Mouse (Mus musculus): ENCODE results near the gene Trhr2. TPM values are rescaled to one million over a fixed set of nuclear protein-coding genes. Genes with fewer than 3 reads are reported as not detected.

The Trhr2 gene
- not detected in 2 replicates for polyA plus RNA-seq (2016; fragmentation: Nextera tagmentation; extraction: Ambion mirVana)

GRCm38 (mm10) chr8:122360696-122361416, at the start of gene Trhr2:
Gene Trhr2 (minus strand): TSS chr8:122360746.
- no peak within 1 kb of the TSS for H3K27ac ChIP-seq
- no peaks in the 10 kb centered on the region for H3K4me1 ChIP-seq
- 76% methylated on average over 7 of the region's 7 CpGs for WGBS (ENCODE audit: insufficient replicate concordance)
- H3K4me3 ChIP-seq, result no peak within 1 kb of the TSS
- H3K9me3 ChIP-seq (replicated peaks), result no peaks in the 10 kb centered on the region; the same call in 1 of the 2 replicates
- no peak for ATAC-seq
- H3K4me2 ChIP-seq, result no peak within 1 kb of the TSS
- no peak within 1 kb of the TSS for H3K9ac ChIP-seq
- H3K36me3 ChIP-seq, result no peaks in the 10 kb centered on the region
- H3K27me3 ChIP-seq (replicated peaks), result peaks cover 81% of the 10 kb centered on the region

- Histone ChIP-seq H3K4me3 (no peak overlapping the region), H3K27me3 (replicated peaks) (no peaks in the 10 kb centered on the region), H3K9ac (no peak overlapping the region), H3K36me3 (peaks cover 100% of the 10 kb centered on the region), H3K9me3 (replicated peaks) (no peaks in the 10 kb centered on the region), H3K27ac (no peak overlapping the region), H3K4me1 (peaks cover 24% of the 10 kb centered on the region), H3K4me2 (no peak overlapping the region)
- WGBS (ENCODE audit: insufficient replicate concordance), result 92% methylated on average over 7 of the region's 7 CpGs
- ATAC-seq, result no peak
These were observed 47.1 kb upstream of the Trhr2 start for GRCm38 (mm10) chr8:122407678-122408077.

- H3K36me3 ChIP-seq, result peaks cover 100% of the 10 kb centered on the region
- H3K4me1 ChIP-seq, result peaks cover 24% of the 10 kb centered on the region
- ATAC-seq, result peak; percentile 67
- no peaks in the 10 kb centered on the region for H3K9me3 ChIP-seq (replicated peaks)
- 33% methylated on average over 9 of the region's 9 CpGs for WGBS (ENCODE audit: insufficient replicate concordance)
- 0 out of 2 replicates have a peak overlapping the region, but pooled peaks have one; percentile 4 for H3K4me2 ChIP-seq
- H3K27ac ChIP-seq, result peak overlapping the region; percentile 45; the same call in 1 of the 2 replicates
- no peaks in the 10 kb centered on the region for H3K27me3 ChIP-seq (replicated peaks)
- no peak overlapping the region for H3K4me3 ChIP-seq
- 0 out of 2 replicates have a peak overlapping the region, but pooled peaks have one; percentile 1 for H3K9ac ChIP-seq
These were observed 44.7 kb upstream of the Trhr2 start for GRCm38 (mm10) chr8:122405146-122405805.

GRCm38 (mm10) chr8:122398186-122398585, 37.6 kb upstream of the Trhr2 start:
- Histone ChIP-seq H3K36me3 (peaks cover 95% of the 10 kb centered on the region), H3K4me2 (no peak overlapping the region), H3K4me1 (no peaks in the 10 kb centered on the region; the same call in 1 of the 2 replicates), H3K27ac (no peak overlapping the region), H3K9ac (no peak overlapping the region), H3K9me3 (replicated peaks) (no peaks in the 10 kb centered on the region), H3K4me3 (no peak overlapping the region), H3K27me3 (replicated peaks) (no peaks in the 10 kb centered on the region)
- ATAC-seq, result no peak
- 91% methylated on average over 9 of the region's 9 CpGs for WGBS (ENCODE audit: insufficient replicate concordance)

- Histone ChIP-seq H3K4me1 (no peaks in the 10 kb centered on the region), H3K36me3 (peaks cover 92% of the 10 kb centered on the region), H3K4me2 (no peak overlapping the region), H3K27ac (no peak overlapping the region), H3K9me3 (replicated peaks) (no peaks in the 10 kb centered on the region), H3K4me3 (no peak overlapping the region), H3K27me3 (replicated peaks) (no peaks in the 10 kb centered on the region), H3K9ac (no peak overlapping the region)
- WGBS (ENCODE audit: insufficient replicate concordance), result 90% methylated on average over 6 of the region's 6 CpGs
- no peak for ATAC-seq
These were observed 34.7 kb upstream of the Trhr2 start for GRCm38 (mm10) chr8:122395291-122395690.

DNA sequence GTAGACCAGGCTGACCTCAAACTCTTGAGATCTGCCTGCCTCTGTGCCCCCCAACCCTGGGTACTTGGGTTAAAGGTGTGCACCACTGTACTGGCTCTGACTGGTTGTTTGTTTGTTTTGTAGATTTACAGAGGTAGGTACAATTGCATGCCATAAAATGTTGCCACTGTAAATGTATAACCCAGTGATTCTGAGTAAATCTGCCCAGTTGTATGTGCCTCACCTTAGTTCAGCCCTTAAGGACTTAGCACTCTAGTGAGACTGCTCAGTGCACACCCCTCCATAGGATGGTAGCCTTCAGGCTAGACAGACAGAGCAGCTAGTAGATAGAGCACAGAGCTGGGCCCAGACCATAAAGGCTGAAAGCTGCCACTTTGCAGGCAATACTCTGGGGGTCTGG, 33.2 kb upstream of the Trhr2 start:
- no peak overlapping the region for H3K9ac ChIP-seq
- no peaks in the 10 kb centered on the region for H3K4me1 ChIP-seq
- no peak for ATAC-seq
- H3K9me3 ChIP-seq (replicated peaks), result peaks cover 3% of the 10 kb centered on the region; the same call in 1 of the 2 replicates
- H3K4me3 ChIP-seq, result no peak overlapping the region
- no peaks in the 10 kb centered on the region for H3K27me3 ChIP-seq (replicated peaks)
- H3K36me3 ChIP-seq, result peaks cover 92% of the 10 kb centered on the region
- H3K27ac ChIP-seq, result no peak overlapping the region
- H3K4me2 ChIP-seq, result no peak overlapping the region

DNA sequence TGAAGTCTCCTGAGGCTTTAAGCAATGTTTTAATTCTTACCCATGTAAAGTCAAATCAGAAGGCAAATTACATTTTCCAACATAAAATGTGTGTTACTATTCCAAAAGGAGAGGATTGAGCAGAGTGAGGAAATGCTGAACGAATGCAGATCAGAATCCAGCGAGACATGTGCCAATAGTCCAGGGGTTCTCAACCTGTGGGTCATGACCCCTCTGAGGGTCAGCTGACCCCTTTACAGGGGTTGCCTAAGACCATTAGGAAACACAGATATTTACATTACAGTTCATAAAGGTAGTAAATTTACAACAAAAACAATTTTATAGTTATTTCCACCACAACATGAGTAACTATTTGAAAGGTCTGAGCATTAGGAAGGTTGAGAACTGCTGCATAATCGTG, 30.2 kb upstream of the Trhr2 start:
- Histone ChIP-seq H3K9me3 (replicated peaks) (peaks cover 3% of the 10 kb centered on the region; the same call in 1 of the 2 replicates), H3K27ac (no peak overlapping the region), H3K4me2 (no peak overlapping the region), H3K36me3 (peaks cover 97% of the 10 kb centered on the region), H3K4me1 (no peaks in the 10 kb centered on the region), H3K9ac (no peak overlapping the region), H3K4me3 (no peak overlapping the region), H3K27me3 (replicated peaks) (no peaks in the 10 kb centered on the region)
- ATAC-seq, result no peak
- WGBS (ENCODE audit: insufficient replicate concordance), result 67% methylated on average over 3 of the region's 3 CpGs

DNA sequence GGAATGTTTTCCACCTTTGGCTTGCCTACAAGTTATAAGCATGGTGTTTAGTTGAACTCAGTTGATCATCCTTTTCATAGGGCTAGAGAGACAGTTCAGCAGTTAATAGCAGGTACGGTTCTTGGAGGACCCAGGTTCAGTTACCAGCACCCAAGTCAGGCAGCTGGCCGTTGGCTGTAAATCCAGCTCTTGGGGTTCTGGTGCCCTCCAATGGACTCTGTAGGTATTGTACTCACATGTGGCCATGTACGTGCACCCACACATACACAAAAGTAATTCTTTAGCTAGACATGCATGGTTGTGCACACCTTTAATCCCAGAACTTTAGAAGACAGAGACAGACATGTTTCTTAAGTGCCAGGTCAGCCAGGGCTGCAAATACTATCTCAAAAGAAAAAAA, 28.8 kb upstream of the Trhr2 start:
- peaks cover 3% of the 10 kb centered on the region; the same call in 1 of the 2 replicates for H3K9me3 ChIP-seq (replicated peaks)
- H3K4me2 ChIP-seq, result no peak overlapping the region
- 82% methylated on average over 3 of the region's 3 CpGs for WGBS (ENCODE audit: insufficient replicate concordance)
- H3K4me1 ChIP-seq, result peaks cover 4% of the 10 kb centered on the region; the same call in 1 of the 2 replicates
- peaks cover 98% of the 10 kb centered on the region for H3K36me3 ChIP-seq
- no peaks in the 10 kb centered on the region for H3K27me3 ChIP-seq (replicated peaks)
- H3K27ac ChIP-seq, result no peak overlapping the region
- H3K9ac ChIP-seq, result no peak overlapping the region
- no peak for ATAC-seq
- no peak overlapping the region for H3K4me3 ChIP-seq

GRCm38 (mm10) chr8:122383039-122383438, 22.5 kb upstream of the Trhr2 start:
- no peak for ATAC-seq
- 77% methylated on average over 4 of the region's 4 CpGs for WGBS (ENCODE audit: insufficient replicate concordance)

DNA sequence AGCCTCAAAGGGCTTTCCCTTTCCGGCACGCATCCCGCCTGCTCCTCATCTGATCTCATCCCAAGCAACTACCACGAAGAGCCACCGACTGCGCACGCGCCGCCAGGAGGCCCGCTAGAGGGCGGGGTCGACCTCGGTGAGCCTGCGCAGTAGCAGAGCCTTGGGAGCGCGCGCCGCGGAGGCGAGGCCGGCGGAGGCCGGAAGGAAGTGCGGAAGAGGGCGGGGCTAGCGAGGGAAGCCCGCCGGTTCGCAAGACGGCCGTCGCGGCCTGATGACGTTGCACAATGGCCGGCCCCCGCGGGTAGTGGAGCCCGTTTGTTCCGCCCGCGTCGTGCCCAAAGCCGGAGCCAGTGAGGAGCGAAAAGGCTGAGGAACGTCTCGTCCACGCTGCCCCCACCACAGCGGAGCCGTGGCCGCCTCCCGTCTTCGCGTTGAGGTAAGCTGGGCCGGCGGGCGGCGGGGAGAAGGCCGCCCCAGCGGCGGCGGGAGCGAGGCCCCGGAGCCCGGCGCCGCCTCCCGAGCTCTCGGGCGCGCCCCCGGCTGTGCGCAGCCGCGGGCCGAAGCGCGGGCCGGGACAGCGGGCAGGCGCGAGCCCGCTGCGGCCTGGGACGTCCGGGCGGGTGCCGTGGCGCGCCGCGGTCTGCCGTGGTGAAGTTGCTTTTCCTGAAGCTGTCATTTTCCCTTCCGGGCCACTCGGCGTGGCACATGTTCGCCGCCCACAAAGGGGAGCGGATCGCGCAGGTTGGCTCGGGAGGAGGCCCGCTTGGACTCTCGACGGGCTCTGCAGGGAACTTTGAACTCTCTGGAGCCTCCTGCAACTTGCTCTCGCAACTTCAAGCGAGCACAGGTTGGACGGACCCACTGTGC, 16.1 kb upstream of the Trhr2 start, which contains the start of gene Zc3h18:
Zc3h18 (plus strand) TSS at position 245 of the 867 bp plus-strand sequence.
- under 1% methylated on average over 84 of the region's 107 CpGs for WGBS (ENCODE audit: insufficient replicate concordance)
- peak within 1 kb of the TSS; percentile 90 for H3K4me3 ChIP-seq
- H3K36me3 ChIP-seq, result peaks cover 41% of the 10 kb centered on the region
- peaks cover 60% of the 10 kb centered on the region for H3K4me1 ChIP-seq
- H3K9me3 ChIP-seq (replicated peaks), result no peaks in the 10 kb centered on the region
- H3K9ac ChIP-seq, result peak within 1 kb of the TSS; percentile 90
- H3K27ac ChIP-seq, result peak within 1 kb of the TSS; percentile 90
- no peaks in the 10 kb centered on the region for H3K27me3 ChIP-seq (replicated peaks)
- peak; percentile 95 for ATAC-seq
- peak within 1 kb of the TSS; percentile 83 for H3K4me2 ChIP-seq

More at GRCm38 (mm10) chr8:122383039-122383438, 22.5 kb upstream of the Trhr2 start:
- Histone ChIP-seq H3K4me1 (peaks cover 33% of the 10 kb centered on the region), H3K4me3 (no peak overlapping the region), H3K27me3 (replicated peaks) (no peaks in the 10 kb centered on the region), H3K27ac (no peak overlapping the region), H3K4me2 (no peak overlapping the region), H3K9ac (no peak overlapping the region), H3K36me3 (peaks cover 96% of the 10 kb centered on the region), H3K9me3 (replicated peaks) (no peaks in the 10 kb centered on the region)

DNA sequence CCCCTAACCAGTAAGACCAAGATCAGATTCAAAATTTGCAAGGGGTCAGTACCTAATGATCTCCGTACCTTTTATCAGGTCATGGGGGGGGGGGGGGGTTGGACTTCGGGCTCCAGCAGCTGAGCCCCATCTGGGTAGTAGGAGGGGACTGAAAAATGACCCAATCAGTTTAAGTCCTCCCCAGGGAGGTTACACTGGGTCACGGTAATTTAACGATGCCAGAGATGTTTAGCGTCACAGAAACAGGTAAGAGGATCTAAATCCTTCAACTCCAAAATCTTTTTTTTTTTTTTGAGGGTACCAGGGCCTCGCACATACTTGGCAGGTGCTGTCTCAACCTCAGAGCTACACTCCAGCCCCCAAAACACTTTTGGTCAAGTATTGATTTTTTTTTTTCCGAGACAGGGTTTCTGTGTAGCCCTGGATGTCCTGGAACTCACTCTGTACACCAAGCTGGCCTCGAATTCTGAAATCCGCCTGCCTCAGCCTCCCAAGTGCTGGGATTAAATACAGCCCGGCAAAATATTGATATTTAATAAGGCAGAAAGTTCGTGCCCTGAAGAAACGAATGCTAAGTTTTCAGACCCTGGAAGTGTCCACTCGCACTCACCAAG, 15.3 kb upstream of the Trhr2 start:
- H3K4me1 ChIP-seq, result peaks cover 58% of the 10 kb centered on the region
- peaks cover 33% of the 10 kb centered on the region for H3K36me3 ChIP-seq
- H3K4me3 ChIP-seq, result peak overlapping the region; percentile 90
- 18% methylated on average over 13 of the region's 13 CpGs for WGBS (ENCODE audit: insufficient replicate concordance)
- no peaks in the 10 kb centered on the region for H3K27me3 ChIP-seq (replicated peaks)
- peak overlapping the region; percentile 72 for H3K27ac ChIP-seq
- peak overlapping the region; percentile 71 for H3K9ac ChIP-seq
- peak overlapping the region; percentile 81 for H3K4me2 ChIP-seq
- H3K9me3 ChIP-seq (replicated peaks), result no peaks in the 10 kb centered on the region
- no peak for ATAC-seq
